Mouse (Mus musculus): Measurements from ENCODE around the gene Kin.

GRCm38 (mm10) chr2:10049456-10049855, 30.9 kb upstream of the Kin start:
- TF ChIP-seq CTCF (IDR thresholded peaks at IDR 0.05; ENCODE audit: low read depth, low read length): no peak
- no peak for TF ChIP-seq POLR2A (IDR thresholded peaks at IDR 0.05; ENCODE audit: extremely low read depth, insufficient read depth, low read length)

All from liver, adult 2 months (tissue).